In the genomic region with DNA sequence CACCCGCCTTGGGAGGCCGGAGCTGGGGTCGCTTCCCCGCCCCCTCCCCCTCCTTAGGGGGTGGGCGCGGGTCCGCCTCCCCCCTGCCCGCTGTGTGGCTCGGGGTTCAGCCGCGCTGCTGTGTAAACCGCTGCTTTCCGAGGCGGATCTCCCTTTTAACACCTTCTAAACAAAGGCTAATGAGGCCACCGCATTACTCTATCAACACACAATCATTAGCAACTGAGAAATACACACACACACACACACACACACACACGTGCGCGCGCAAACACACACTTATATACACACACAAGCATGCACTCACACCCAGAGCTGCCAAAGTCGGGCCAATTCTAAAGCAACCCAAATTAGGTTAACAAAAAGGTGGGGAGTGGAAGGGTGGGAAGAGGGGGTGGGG, we compare ENCODE assay signal across 25 mouse cellular contexts. TPM values are rescaled to one million over a fixed set of nuclear protein-coding genes. Genes with fewer than 3 reads are reported as not detected.
DNase-seq lines count a peak whose midpoint lies in the region; ATAC-seq and TF ChIP-seq lines count a peak whose summit lies in the region.
"Had no signal": no experiment of that assay in that cellular context is flagged by ENCODE, and none has a peak within 500 bp of the region (broad histone marks: within the 10 kb centered on the region; RNA-seq: fewer than 3 reads in every experiment).

No protein-coding gene starts in this region.

- H3K36me3 ChIP-seq in E14TG2a.4 (ENCODE audit: insufficient read depth, low read length): no peaks in the 10 kb centered on the region
- no peaks in the 10 kb centered on the region for H3K36me3 ChIP-seq in embryonic facial prominence, embryonic 10.5 days (replicated peaks)
- H3K36me3 ChIP-seq in hindbrain, embryonic 14.5 days (replicated peaks; ENCODE audit: control insufficient read depth, insufficient read depth): no peaks in the 10 kb centered on the region
- H3K36me3 ChIP-seq in midbrain, embryonic 14.5 days (ENCODE audit: control insufficient read depth, insufficient read depth, low read length): no peaks in the 10 kb centered on the region
- no peaks in the 10 kb centered on the region for H3K36me3 ChIP-seq in heart, embryonic 10.5 days
- H3K36me3 ChIP-seq: liver, embryonic 12.5 days had no signal

- peak overlapping the region; percentile 71 for H3K4me2 ChIP-seq in hindbrain, embryonic 14.5 days (replicated peaks)
- peak overlapping the region; percentile 72 for H3K4me2 ChIP-seq in midbrain, embryonic 14.5 days (ENCODE audit: low read length)
- H3K4me2 ChIP-seq: liver, embryonic 12.5 days had no signal

- H3K4me1 ChIP-seq in E14TG2a.4 (replicated peaks; ENCODE audit: low read depth, low read length): peaks cover 47% of the 10 kb centered on the region
- H3K4me1 ChIP-seq in embryonic facial prominence, embryonic 10.5 days: peaks cover 8% of the 10 kb centered on the region
- 0 out of 2 replicates have a peak, but pooled peaks cover 10% of the 10 kb centered on the region for H3K4me1 ChIP-seq in hindbrain, embryonic 14.5 days (replicated peaks; ENCODE audit: control insufficient read depth, insufficient read depth, low read length)
- H3K4me1 ChIP-seq in midbrain, embryonic 14.5 days (ENCODE audit: control insufficient read depth, insufficient read depth, low read length): peaks cover 9% of the 10 kb centered on the region
- 0 out of 2 replicates have a peak, but pooled peaks cover 6% of the 10 kb centered on the region for H3K4me1 ChIP-seq in heart, embryonic 10.5 days
- H3K4me1 ChIP-seq: liver, embryonic 12.5 days had no signal

- peaks cover 93% of the 10 kb centered on the region for H3K27me3 ChIP-seq in E14TG2a.4 (ENCODE audit: insufficient read depth, low read length)
- H3K27me3 ChIP-seq in embryonic facial prominence, embryonic 10.5 days (replicated peaks; ENCODE audit: low read depth, poor library complexity, severe bottlenecking): peaks cover 99% of the 10 kb centered on the region
- H3K27me3 ChIP-seq in hindbrain, embryonic 14.5 days (ENCODE audit: control insufficient read depth, insufficient read depth, low read length): peaks cover 79% of the 10 kb centered on the region
- H3K27me3 ChIP-seq in midbrain, embryonic 14.5 days (ENCODE audit: control insufficient read depth, insufficient read depth, low read length): peaks cover 55% of the 10 kb centered on the region
- H3K27me3 ChIP-seq in heart, embryonic 10.5 days (ENCODE audit: insufficient read depth, poor library complexity, severe bottlenecking): peaks cover 99% of the 10 kb centered on the region

- peak; percentile 43; the same call in 1 of the 2 replicates for ATAC-seq in hindbrain, embryonic 14.5 days (ENCODE audit: low FRiP score)
- ATAC-seq in midbrain, embryonic 14.5 days (ENCODE audit: low FRiP score, low TSS enrichment): 0 out of 2 replicates have a peak, but pooled peaks have one; percentile 21
- ATAC-seq: intestine, postnatal 0 days; liver, embryonic 12.5 days had no signal

- H3K4me3 ChIP-seq in E14TG2a.4 (replicated peaks; ENCODE audit: low read length): peak overlapping the region; percentile 49
- peak overlapping the region; percentile 13; the same call in 1 of the 2 replicates for H3K4me3 ChIP-seq in embryonic facial prominence, embryonic 10.5 days
- H3K4me3 ChIP-seq in hindbrain, embryonic 14.5 days (replicated peaks; ENCODE audit: low read length): peak overlapping the region; percentile 40
- peak overlapping the region; percentile 33 for H3K4me3 ChIP-seq in midbrain, embryonic 14.5 days (replicated peaks; ENCODE audit: low read depth, low read length)
- no peak overlapping the region for H3K4me3 ChIP-seq in heart, embryonic 10.5 days
- H3K4me3 ChIP-seq: erythroblast, embryonic 14.5 days; liver, embryonic 12.5 days; myocyte had no signal

- intact Hi-C loops in left cerebral cortex, postnatal 25 days (cut with DNase I): loop anchor here (10.0 kb wide), 1 partner anchor 621 kb away; no protein-coding TSS in a partner anchor

- no peak overlapping the region for H3K27ac ChIP-seq in embryonic facial prominence, embryonic 10.5 days (replicated peaks)
- H3K27ac ChIP-seq in hindbrain, embryonic 14.5 days: peak overlapping the region; percentile 94
- peak overlapping the region; percentile 96 for H3K27ac ChIP-seq in midbrain, embryonic 14.5 days (replicated peaks; ENCODE audit: low read depth, low read length)
- no peak overlapping the region for H3K27ac ChIP-seq in heart, embryonic 10.5 days
- H3K27ac ChIP-seq: liver, embryonic 12.5 days had no signal

- 0% methylated on average over 20 of the region's 20 CpGs for WGBS in embryonic facial prominence, embryonic 10.5 days
- WGBS in hindbrain, embryonic 14.5 days: 1% methylated on average over 17 of the region's 20 CpGs
- WGBS in midbrain, embryonic 14.5 days: under 1% methylated on average over 20 of the region's 20 CpGs
- 1% methylated on average over 18 of the region's 20 CpGs for WGBS in heart, embryonic 10.5 days

- no peak for TF ChIP-seq CTCF in E14TG2a.4 (conservative IDR thresholded peaks at IDR 0.05; ENCODE audit: low read length)

- H3K9me3 ChIP-seq in E14TG2a.4 (ENCODE audit: low read length): no peaks in the 10 kb centered on the region
- H3K9me3 ChIP-seq in embryonic facial prominence, embryonic 10.5 days: no peaks in the 10 kb centered on the region
- H3K9me3 ChIP-seq in hindbrain, embryonic 14.5 days (ENCODE audit: control insufficient read depth, low read length): no peaks in the 10 kb centered on the region
- H3K9me3 ChIP-seq in midbrain, embryonic 14.5 days (ENCODE audit: control insufficient read depth, low read length): no peaks in the 10 kb centered on the region
- H3K9me3 ChIP-seq in heart, embryonic 10.5 days: no peaks in the 10 kb centered on the region
- H3K9me3 ChIP-seq: liver, embryonic 12.5 days had no signal

- peak; percentile 14 for DNase-seq in embryonic facial prominence, embryonic 10.5 days (ENCODE audit: low spot score)
- no peak for DNase-seq in hindbrain, embryonic 14.5 days (ENCODE audit: low spot score)
- DNase-seq in midbrain, embryonic 14.5 days: peak; percentile 64
- no peak for DNase-seq in urinary bladder, postnatal 10 days (ENCODE audit: low spot score)
- DNase-seq in gastrocnemius, postnatal 10 days: no peak
- DNase-seq in left cerebral cortex, postnatal 25 days (ENCODE audit: low spot score in 2 of 2): no peak
- DNase-seq in heart, embryonic 10.5 days (ENCODE audit: low spot score): no peak
- DNase-seq: adrenal gland, postnatal 14 days; cerebellum, adult 9-11 months; heart, adult 18-20 months; kidney, postnatal 10 days; layer of hippocampus, adult 9-11 months; right cerebral cortex, postnatal 4 days had no signal

- H3K9ac ChIP-seq in hindbrain, embryonic 14.5 days: peak overlapping the region; percentile 72
- H3K9ac ChIP-seq in midbrain, embryonic 14.5 days (replicated peaks; ENCODE audit: low read length): peak overlapping the region; percentile 72
- H3K9ac ChIP-seq: liver, embryonic 12.5 days had no signal

RNA-seq across cellular contexts. Expression of a gene that starts 5.8 kb away (rescaled TPM):
- polyA plus RNA-seq in embryonic facial prominence, embryonic 10.5 days (2016; fragmentation: Nextera tagmentation; extraction: Ambion mirVana): 3.1 and 4.7 TPM in 2 replicates
- 20.4 and 23.1 TPM in 2 replicates for polyA plus RNA-seq in hindbrain, embryonic 14.5 days (2014; fragmentation: Nextera tagmentation; extraction: Ambion mirVana)
- polyA plus RNA-seq in midbrain, embryonic 14.5 days (2014; fragmentation: Nextera tagmentation; extraction: Ambion mirVana): 34.1 and 44.9 TPM in 2 replicates
- not detected for total RNA-seq in gastrocnemius, postnatal 10 days (2021)
- under 1 TPM; 0.21 to 0.25 TPM for total RNA-seq in left cerebral cortex, postnatal 25 days (2021)
- polyA plus RNA-seq in heart, embryonic 10.5 days (2016; fragmentation: Nextera tagmentation; extraction: Ambion mirVana): 0.05 TPM in 1 of 2 replicates, not detected in the other
- total RNA-seq: adrenal gland, postnatal 14 days; gastrocnemius, adult 18-20 months; heart, adult 18-20 months; heart, postnatal 25 days; left cerebral cortex, postnatal 36 days; megakaryocyte progenitor cell, adult 5-6 weeks; MEL had no signal
- polyA plus RNA-seq: C2C12; erythroblast, embryonic 14.5 days; liver, embryonic 12.5 days; lung, embryonic 16.5 days; myocyte had no signal

RNA-seq across cellular contexts. Expression of a gene that starts 46.9 kb away (rescaled TPM):
- 6.2 and 7.1 TPM in 2 replicates for polyA plus RNA-seq in embryonic facial prominence, embryonic 10.5 days (2016; fragmentation: Nextera tagmentation; extraction: Ambion mirVana)
- 6.1 and 7.7 TPM in 2 replicates for polyA plus RNA-seq in hindbrain, embryonic 14.5 days (2014; fragmentation: Nextera tagmentation; extraction: Ambion mirVana)
- polyA plus RNA-seq in midbrain, embryonic 14.5 days (2014; fragmentation: Nextera tagmentation; extraction: Ambion mirVana): 6.0 TPM in 2 replicates
- total RNA-seq in gastrocnemius, postnatal 10 days (2021): 1 to 10 TPM in 1 of 2 experiments, under 1 TPM in 1; 0.26 to 1.2 TPM
- 1 to 10 TPM; 4.6 to 6.4 TPM for total RNA-seq in left cerebral cortex, postnatal 25 days (2021)
- 7.5 and 7.7 TPM in 2 replicates for polyA plus RNA-seq in heart, embryonic 10.5 days (2016; fragmentation: Nextera tagmentation; extraction: Ambion mirVana)
- polyA plus RNA-seq: erythroblast, embryonic 14.5 days had no signal

RNA-seq across cellular contexts. Expression of a gene that starts 50.6 kb away (rescaled TPM):
- not detected in 2 replicates for polyA plus RNA-seq in embryonic facial prominence, embryonic 10.5 days (2016; fragmentation: Nextera tagmentation; extraction: Ambion mirVana)
- polyA plus RNA-seq in hindbrain, embryonic 14.5 days (2014; fragmentation: Nextera tagmentation; extraction: Ambion mirVana): not detected in 2 replicates
- 0.55 TPM in 1 of 2 replicates, not detected in the other for polyA plus RNA-seq in midbrain, embryonic 14.5 days (2014; fragmentation: Nextera tagmentation; extraction: Ambion mirVana)
- total RNA-seq in gastrocnemius, postnatal 10 days (2021): not detected
- under 1 TPM in 1 of 2 experiments, not detected in 1; 0.27 TPM for total RNA-seq in left cerebral cortex, postnatal 25 days (2021)
- 0.16 and 0.23 TPM in 2 replicates for polyA plus RNA-seq in heart, embryonic 10.5 days (2016; fragmentation: Nextera tagmentation; extraction: Ambion mirVana)
- total RNA-seq: left cerebral cortex, postnatal 36 days; megakaryocyte progenitor cell, adult 5-6 weeks; MEL had no signal
- polyA plus RNA-seq: erythroblast, embryonic 14.5 days; intestine, postnatal 0 days; liver, embryonic 12.5 days; lung, embryonic 16.5 days; myocyte had no signal

Comparison
In these comparisons a context has a peak if more than half of its experiments do, and no peak if none do; other contexts are left out.
1. DNase-seq: peak in embryonic facial prominence, embryonic 10.5 days (single experiment) and midbrain, embryonic 14.5 days (single experiment); none in hindbrain, embryonic 14.5 days (single experiment), urinary bladder, postnatal 10 days (single experiment), gastrocnemius, postnatal 10 days (single experiment), left cerebral cortex, postnatal 25 days (0 of 2) and heart, embryonic 10.5 days (single experiment).
2. H3K27ac ChIP-seq: peak in hindbrain, embryonic 14.5 days (single experiment) and midbrain, embryonic 14.5 days (single experiment); none in embryonic facial prominence, embryonic 10.5 days (single experiment) and heart, embryonic 10.5 days (single experiment).